Comparison of ENCODE assay signal across 21 mouse cellular contexts in genomic region chr8:126105043-126105442, GRCm38 (mm10).
"Had no signal": no experiment of that assay in that cellular context is flagged by ENCODE, and none has a peak within 500 bp of the region (broad histone marks: within the 10 kb centered on the region; RNA-seq: fewer than 3 reads in every experiment).

No protein-coding gene starts in this region.

- H3K4me2 ChIP-seq: kidney, embryonic 15.5 days; limb, embryonic 13.5 days; liver, embryonic 12.5 days; liver, embryonic 15.5 days; lung, embryonic 15.5 days; midbrain, embryonic 13.5 days had no signal

- DNase-seq: kidney, adult 11 months; kidney, adult 8-10 months; kidney, postnatal 10 days; kidney, postnatal 36 days; layer of hippocampus, postnatal 36 days; liver; lung, adult 18-20 months; lung, postnatal 10 days; thymus, adult 2 months; thymus, postnatal 14 days; thymus, postnatal 4 days had no signal

- H3K27ac ChIP-seq: kidney, embryonic 15.5 days; left cerebral cortex, adult 2 months; limb, embryonic 10.5 days; limb, embryonic 13.5 days; liver, embryonic 12.5 days; liver, embryonic 15.5 days; lung, embryonic 15.5 days; midbrain, embryonic 10.5 days; midbrain, embryonic 13.5 days had no signal

- H3K9me3 ChIP-seq: kidney, embryonic 15.5 days; limb, embryonic 10.5 days; limb, embryonic 13.5 days; liver, embryonic 15.5 days; lung, embryonic 15.5 days; midbrain, embryonic 10.5 days had no signal

- H3K9ac ChIP-seq: kidney, embryonic 15.5 days; limb, embryonic 13.5 days; liver, embryonic 12.5 days; liver, embryonic 15.5 days; lung, embryonic 15.5 days; midbrain, embryonic 13.5 days had no signal

- H3K36me3 ChIP-seq: kidney, embryonic 15.5 days; limb, embryonic 10.5 days; limb, embryonic 13.5 days; liver, embryonic 12.5 days; liver, embryonic 15.5 days; lung, embryonic 15.5 days; midbrain, embryonic 10.5 days; midbrain, embryonic 13.5 days had no signal

- ATAC-seq: liver, embryonic 12.5 days; midbrain, embryonic 13.5 days had no signal

- H3K27me3 ChIP-seq: kidney, embryonic 15.5 days; limb, embryonic 13.5 days; liver, embryonic 12.5 days; liver, embryonic 15.5 days; lung, embryonic 15.5 days; megakaryocyte, embryonic 14.5 days; midbrain, embryonic 13.5 days had no signal

- H3K4me3 ChIP-seq: kidney, embryonic 15.5 days; left cerebral cortex, adult 2 months; limb, embryonic 10.5 days; limb, embryonic 13.5 days; liver, embryonic 12.5 days; liver, embryonic 15.5 days; lung, embryonic 15.5 days; megakaryocyte, embryonic 14.5 days; midbrain, embryonic 10.5 days; midbrain, embryonic 13.5 days had no signal

- H3K4me1 ChIP-seq: kidney, embryonic 15.5 days; limb, embryonic 10.5 days; limb, embryonic 13.5 days; liver, embryonic 12.5 days; liver, embryonic 15.5 days; lung, embryonic 15.5 days; megakaryocyte, embryonic 14.5 days; midbrain, embryonic 10.5 days; midbrain, embryonic 13.5 days had no signal
